Mouse (Mus musculus) layer of hippocampus, adult 6 months (tissue): ENCODE data around the gene Tnfsf10. TPM values are rescaled to one million over a fixed set of nuclear protein-coding genes. Genes with fewer than 3 reads are reported as not detected.

Source experiments
- long read RNA-seq, 2 experiments: library from polyadenylated mRNA; unstranded; transcript quantifications; one replicate each; pipeline ENCODE4 v2.0.0; 2019 to 2020
- polyA plus RNA-seq: library from polyadenylated mRNA; unstranded; fragments of <200 nt; fragmentation: Nextera tagmentation; gene quantifications from 2 replicates; pipeline ENCODE4 v1.2.3, GENCODE M21; 2021

The Tnfsf10 gene
- polyA plus RNA-seq = 0.52 and 0.73 TPM in 2 replicates
- long read RNA-seq, experiment 1 = 0 reads
- long read RNA-seq, experiment 2, full-length matches to known transcripts = 2 of 3 reads
- long read RNA-seq, experiment 2, partial matches to known transcripts = 0 of 3 reads
- long read RNA-seq, experiment 2, other reads (novel, unspliced or antisense) = 1 of 3 reads

GRCm38 (mm10) chr3:27316559-27317287, at the start of gene Tnfsf10:
Gene Tnfsf10, plus strand, starts transcription at chr3:27317028.

GRCm38 (mm10) chr3:27371276-27371621, 54.4 kb downstream of the Tnfsf10 start, which contains the start of gene Ghsr:
Gene Ghsr, plus strand, starts transcription at chr3:27371351.

Other genes starting within 250 kb of the Tnfsf10 start
- gene Ect2, start 163.2 kb upstream of the Tnfsf10 start, polyA plus RNA-seq = 0.39 and 0.49 TPM in 2 replicates
- gene Nceh1, start 134.1 kb upstream of the Tnfsf10 start, polyA plus RNA-seq = 97.4 and 113 TPM in 2 replicates
- gene Ghsr, start 54.3 kb downstream of the Tnfsf10 start, polyA plus RNA-seq = 0.10 and 0.19 TPM in 2 replicates